In the genomic region with DNA sequence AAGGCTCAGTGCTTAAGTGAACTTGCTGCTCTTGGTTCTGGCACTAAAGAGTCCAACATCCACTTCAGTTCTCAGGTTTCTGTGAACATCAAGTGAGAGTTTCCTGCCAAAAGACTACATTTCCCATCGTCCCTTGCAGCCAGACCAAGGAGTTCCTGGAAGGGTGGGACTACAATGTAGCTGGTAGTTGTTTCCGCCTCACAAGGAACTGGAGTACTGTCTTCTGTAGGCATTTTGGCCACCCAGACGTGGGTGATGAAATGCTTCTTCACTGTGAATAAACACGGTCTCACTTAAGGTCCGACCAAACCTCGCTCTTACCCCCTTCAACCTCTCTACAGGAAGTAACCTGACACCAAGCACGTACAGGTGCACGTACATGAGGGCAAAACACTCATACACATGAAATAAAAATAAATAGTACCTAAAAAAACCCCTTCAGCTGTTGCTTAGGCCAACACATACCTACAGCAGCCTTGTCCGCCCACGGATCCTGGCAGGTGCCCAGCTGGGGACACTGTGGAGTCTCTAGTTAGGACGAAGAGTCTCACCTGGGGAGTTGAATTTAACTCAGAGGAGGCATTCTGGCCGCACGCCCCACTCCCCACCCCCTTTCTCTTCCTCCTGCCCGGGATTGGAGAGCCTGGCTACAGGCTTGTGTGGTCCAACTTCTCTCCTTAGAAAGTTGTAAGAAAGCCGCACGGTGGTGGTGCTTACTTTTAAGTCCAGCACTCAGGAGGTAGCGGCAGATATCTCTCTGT, we compare ENCODE assay signal across 8 mouse cellular contexts. TPM values are rescaled to one million over a fixed set of nuclear protein-coding genes. Genes with fewer than 3 reads are reported as not detected.
DNase-seq lines count a peak whose midpoint lies in the region; ATAC-seq and TF ChIP-seq lines count a peak whose summit lies in the region.

No protein-coding gene starts in this region.

- no peaks in the 10 kb centered on the region for H3K36me3 ChIP-seq in CH12.LX (replicated peaks in 1 of 2; ENCODE audit: control insufficient read depth in 1 of 2, insufficient read depth in 1 of 2, low read length in 1 of 2)
- no peaks in the 10 kb centered on the region for H3K36me3 ChIP-seq in heart, postnatal 0 days (replicated peaks; ENCODE audit: control insufficient read depth, insufficient read depth, low read length)
- no peaks in the 10 kb centered on the region for H3K36me3 ChIP-seq in liver, embryonic 15.5 days (replicated peaks)
- no peaks in the 10 kb centered on the region for H3K36me3 ChIP-seq in stomach, embryonic 15.5 days

- TF ChIP-seq POLR2A in CH12.LX (IDR thresholded peaks at IDR 0.05; ENCODE audit: low read depth, low read length): peak; percentile 92

- H3K9me3 ChIP-seq in CH12.LX (replicated peaks; ENCODE audit: low read length): no peaks in the 10 kb centered on the region
- no peaks in the 10 kb centered on the region for H3K9me3 ChIP-seq in heart, postnatal 0 days (replicated peaks; ENCODE audit: control insufficient read depth, low read length)
- H3K9me3 ChIP-seq in liver, embryonic 15.5 days (replicated peaks): no peaks in the 10 kb centered on the region
- no peaks in the 10 kb centered on the region for H3K9me3 ChIP-seq in stomach, embryonic 15.5 days

- H3K27me3 ChIP-seq in CH12.LX (replicated peaks): no peaks in the 10 kb centered on the region
- no peaks in the 10 kb centered on the region for H3K27me3 ChIP-seq in heart, postnatal 0 days (ENCODE audit: control insufficient read depth, insufficient read depth, low read length)
- H3K27me3 ChIP-seq in liver, embryonic 15.5 days: no peaks in the 10 kb centered on the region; the same call in 1 of the 2 replicates
- no peaks in the 10 kb centered on the region for H3K27me3 ChIP-seq in stomach, embryonic 15.5 days (replicated peaks)

- peak overlapping the region; percentile 22; the same call in 1 of the 2 replicates for H3K9ac ChIP-seq in CH12.LX (ENCODE audit: insufficient read depth, low read depth)
- H3K9ac ChIP-seq in heart, postnatal 0 days (replicated peaks; ENCODE audit: low read depth, low read length): peak overlapping the region; percentile 61
- peak overlapping the region; percentile 45; the same call in 1 of the 2 replicates for H3K9ac ChIP-seq in liver, embryonic 15.5 days
- H3K9ac ChIP-seq in stomach, embryonic 15.5 days: no peak overlapping the region

- H3K27ac ChIP-seq in CH12.LX (ENCODE audit: insufficient read depth, low read depth): peak overlapping the region; percentile 47
- peak overlapping the region; percentile 56 for H3K27ac ChIP-seq in heart, postnatal 0 days (ENCODE audit: low read depth)
- peak overlapping the region; percentile 53; the same call in 1 of the 2 replicates for H3K27ac ChIP-seq in liver, embryonic 15.5 days (replicated peaks)
- peak overlapping the region; percentile 70; the same call in 1 of the 2 replicates for H3K27ac ChIP-seq in stomach, embryonic 15.5 days

- in situ Hi-C loops in CH12.LX (cut with MboI; ENCODE audit: low pct_ligation_motif_present, low pct_unique_long_range_greater_than_20kb, low sequenced_read_pairs): no loop called here

- peak; percentile 47; the same call in 1 of the 2 replicates for TF ChIP-seq EP300 in CH12.LX (IDR thresholded peaks at IDR 0.05; ENCODE audit: low read length)
- no peak for TF ChIP-seq EP300 in heart, postnatal 0 days (IDR thresholded peaks at IDR 0.05; ENCODE audit: low read depth)

- peak; percentile 68 for ATAC-seq in heart, postnatal 0 days (ENCODE audit: insufficient read depth, low read depth)
- ATAC-seq in liver, embryonic 15.5 days (ENCODE audit: insufficient read depth): peak; percentile 57
- ATAC-seq in stomach, embryonic 15.5 days (ENCODE audit: insufficient read depth, low FRiP score, low read depth): peak; percentile 79

- no peak for TF ChIP-seq CTCF in CH12.LX (conservative IDR thresholded peaks at IDR 0.05 in 1 of 2, IDR thresholded peaks at IDR 0.05 in 1 of 2; ENCODE audit: low read depth in 2 of 2, low read length in 2 of 2)
- no peak for TF ChIP-seq CTCF in heart, postnatal 0 days (IDR thresholded peaks at IDR 0.05; ENCODE audit: low read depth)

- H3K79me2 ChIP-seq in CH12.LX (replicated peaks; ENCODE audit: control insufficient read depth, extremely low read depth, insufficient read depth, poor library complexity, severe bottlenecking): no peaks in the 10 kb centered on the region

- no peak for TF ChIP-seq RAD21 in CH12.LX (IDR thresholded peaks at IDR 0.05; ENCODE audit: low read depth, low read length)

- H3K4me2 ChIP-seq in CH12.LX (ENCODE audit: insufficient read depth, low read depth, poor library complexity, severe bottlenecking): peak overlapping the region; percentile 25
- H3K4me2 ChIP-seq in heart, postnatal 0 days (ENCODE audit: low read depth, low read length): peak overlapping the region; percentile 81
- H3K4me2 ChIP-seq in liver, embryonic 15.5 days: peak overlapping the region; percentile 72
- peak overlapping the region; percentile 56 for H3K4me2 ChIP-seq in stomach, embryonic 15.5 days

- 21% methylated on average over 17 of the region's 17 CpGs for WGBS in heart, postnatal 0 days
- WGBS in liver, embryonic 15.5 days (ENCODE audit: insufficient replicate concordance): 28% methylated on average over 17 of the region's 17 CpGs
- WGBS in stomach, embryonic 15.5 days: 15% methylated on average over 17 of the region's 17 CpGs

- DNase-seq in CH12.LX (ENCODE audit: extremely low read depth): peak; percentile 92
- peak; percentile 50 for DNase-seq in c-Kit-negative CD71-positive TER-119-positive erythroid progenitor cells, embryonic 14.5 days (ENCODE audit: low read depth, low spot score)
- peak; percentile 65 for DNase-seq in fibroblast of lung, adult 2 months (ENCODE audit: low read depth)
- DNase-seq in heart, postnatal 0 days (ENCODE audit: low spot score): peak; percentile 88
- peak; percentile 83 to 90 for DNase-seq in kidney, postnatal 36 days
- DNase-seq in neural tube, embryonic 10.5 days (ENCODE audit: extremely low spot score, low spot score): peak; percentile 43

- dilution Hi-C loops in CH12.LX (cut with MboI; ENCODE audit: extremely low pct_ligation_motif_present, extremely low pct_unique_long_range_greater_than_20kb, low sequenced_read_pairs): no loop called here

- H3K4me3 ChIP-seq in CH12.LX (replicated peaks in 1 of 3; ENCODE audit: low read depth in 2 of 3, low read length in 2 of 3, poor library complexity in 1 of 3): peak overlapping the region; percentile 20 to 44 (median 26)
- H3K4me3 ChIP-seq in heart, postnatal 0 days (ENCODE audit: low read depth, low read length): peak overlapping the region; percentile 63
- H3K4me3 ChIP-seq in liver, embryonic 15.5 days (replicated peaks): peak overlapping the region; percentile 53
- H3K4me3 ChIP-seq in stomach, embryonic 15.5 days (replicated peaks): peak overlapping the region; percentile 50

- peaks cover 5 to 33% of the 10 kb centered on the region in 2 experiments; a peak in 3 of 4 replicates for H3K4me1 ChIP-seq in CH12.LX (ENCODE audit: control insufficient read depth in 1 of 2, insufficient read depth in 2 of 2)
- H3K4me1 ChIP-seq in heart, postnatal 0 days (ENCODE audit: control insufficient read depth, insufficient read depth): peaks cover 7% of the 10 kb centered on the region
- H3K4me1 ChIP-seq in liver, embryonic 15.5 days (replicated peaks): peaks cover 15% of the 10 kb centered on the region
- no peaks in the 10 kb centered on the region for H3K4me1 ChIP-seq in stomach, embryonic 15.5 days

TF ChIP-seq in CH12.LX, 34 proteins besides CTCF, POLR2A, EP300 and RAD21 (continues in another document):
- TF ChIP-seq GABPA (IDR thresholded peaks at IDR 0.05; ENCODE audit: insufficient replicate concordance, low read depth, low read length) (peak; percentile 77; the same call in 1 of the 2 replicates), MYC (IDR thresholded peaks at IDR 0.05; ENCODE audit: low read depth, low read length) (peak; percentile 73; the same call in 1 of the 2 replicates), TCF12 (IDR thresholded peaks at IDR 0.05; ENCODE audit: low read depth, low read length) (peak; percentile 71; the same call in 1 of the 2 replicates), USF1 (IDR thresholded peaks at IDR 0.05; ENCODE audit: low read depth, low read length) (no peak), TBP (conservative IDR thresholded peaks at IDR 0.05; ENCODE audit: low read depth, low read length) (peak; percentile 91), ZKSCAN1 (IDR thresholded peaks at IDR 0.05; ENCODE audit: borderline replicate concordance, low read depth, low read length) (no peak), CHD2 (IDR thresholded peaks at IDR 0.05; ENCODE audit: low read length) (peak; percentile 45; the same call in 1 of the 2 replicates), HCFC1 (IDR thresholded peaks at IDR 0.05; ENCODE audit: low read depth, low read length) (peak; percentile 100), IRF4 (IDR thresholded peaks at IDR 0.05; ENCODE audit: low read depth, low read length) (peak; percentile 45; the same call in 1 of the 2 replicates)

RNA-seq across cellular contexts. Expression of a gene that starts 41.9 kb away (rescaled TPM):
- total RNA-seq in CH12.LX (2012; rRNA removed): 79.3 and 91.9 TPM in 2 replicates
- total RNA-seq in CH12.LX (2014; rRNA removed): 258 and 264 TPM in 2 replicates
- polyA plus RNA-seq in CH12.LX (2012; ENCODE audit: insufficient read length, low read depth): 129 and 171 TPM in 2 replicates
- total RNA-seq in heart, postnatal 0 days (2014; rRNA removed; ENCODE audit: low replicate concordance): 124 and 134 TPM in 2 replicates
- 194 and 196 TPM in 2 replicates for polyA plus RNA-seq in heart, postnatal 0 days (2015; fragmentation: Nextera tagmentation; extraction: Ambion mirVana)
- polyA plus RNA-seq in liver, embryonic 15.5 days (2015; fragmentation: Nextera tagmentation; extraction: Ambion mirVana): 73.7 and 77.0 TPM in 2 replicates
- polyA plus RNA-seq in stomach, embryonic 15.5 days (2015; fragmentation: Nextera tagmentation; extraction: Ambion mirVana): 115 and 131 TPM in 2 replicates

RNA-seq across cellular contexts. Expression of a gene that starts 42.0 kb away (rescaled TPM):
- total RNA-seq in CH12.LX (2012; rRNA removed): 6.3 and 7.2 TPM in 2 replicates
- 4.6 and 5.5 TPM in 2 replicates for total RNA-seq in CH12.LX (2014; rRNA removed)
- polyA plus RNA-seq in CH12.LX (2012; ENCODE audit: insufficient read length, low read depth): 12.0 and 16.8 TPM in 2 replicates
- total RNA-seq in heart, postnatal 0 days (2014; rRNA removed; ENCODE audit: low replicate concordance): 8.3 and 11.8 TPM in 2 replicates
- polyA plus RNA-seq in heart, postnatal 0 days (2015; fragmentation: Nextera tagmentation; extraction: Ambion mirVana): 6.2 and 7.3 TPM in 2 replicates
- 7.0 and 7.3 TPM in 2 replicates for polyA plus RNA-seq in liver, embryonic 15.5 days (2015; fragmentation: Nextera tagmentation; extraction: Ambion mirVana)
- 16.3 and 16.7 TPM in 2 replicates for polyA plus RNA-seq in stomach, embryonic 15.5 days (2015; fragmentation: Nextera tagmentation; extraction: Ambion mirVana)

RNA-seq across cellular contexts. Expression of a gene that starts 52.1 kb away (rescaled TPM):
- total RNA-seq in CH12.LX (2012; rRNA removed) (51.4 and 58.2 TPM in 2 replicates), CH12.LX (2014; rRNA removed) (21.9 and 25.6 TPM in 2 replicates)
- 50.3 and 60.1 TPM in 2 replicates for polyA plus RNA-seq in CH12.LX (2012; ENCODE audit: insufficient read length, low read depth)
- total RNA-seq in heart, postnatal 0 days (2014; rRNA removed; ENCODE audit: low replicate concordance): 1.9 and 2.3 TPM in 2 replicates
- 0.60 and 0.72 TPM in 2 replicates for polyA plus RNA-seq in heart, postnatal 0 days (2015; fragmentation: Nextera tagmentation; extraction: Ambion mirVana)
- polyA plus RNA-seq in liver, embryonic 15.5 days (2015; fragmentation: Nextera tagmentation; extraction: Ambion mirVana): 0.69 and 0.83 TPM in 2 replicates
- 1.4 and 1.5 TPM in 2 replicates for polyA plus RNA-seq in stomach, embryonic 15.5 days (2015; fragmentation: Nextera tagmentation; extraction: Ambion mirVana)

Comparison
In these comparisons a context has a peak if more than half of its experiments do, and no peak if none do; other contexts are left out.
1. Peak in every context shown above with its lines: DNase-seq, ATAC-seq, H3K4me3 ChIP-seq and H3K27ac ChIP-seq.
2. H3K4me2 ChIP-seq: peak in every context shown above with its lines; median percentile 81 in heart, postnatal 0 days; 72 in liver, embryonic 15.5 days; 56 in stomach, embryonic 15.5 days; 25 in CH12.LX.
3. RNA of a gene that starts 52.1 kb away (polyA plus RNA-seq): 50.3 to 60.1 TPM in CH12.LX; 1.4 to 1.5 TPM in stomach, embryonic 15.5 days, 0.60 to 0.72 TPM in heart, postnatal 0 days and 0.69 to 0.83 TPM in liver, embryonic 15.5 days; every median in the first group is over 10 times any median in the second.